In genomic region chr3:52211303-52211695, GRCm38 (mm10) we compare ENCODE assay signal across 9 mouse cellular contexts. TPM values are rescaled to one million over a fixed set of nuclear protein-coding genes. Genes with fewer than 3 reads are reported as not detected.
A peak's percentile ranks its signal among the peaks of the same experiment; 100 is the strongest.
DNase-seq lines count a peak whose midpoint lies in the region; ATAC-seq and TF ChIP-seq lines count a peak whose summit lies in the region.
"Had no signal": no experiment of that assay in that cellular context is flagged by ENCODE, and none has a peak within 500 bp of the region (broad histone marks: within the 10 kb centered on the region; RNA-seq: fewer than 3 reads in every experiment).

No protein-coding gene starts in this region.

- DNase-seq in liver, embryonic 11.5 days (ENCODE audit: low spot score) = no peak
- DNase-seq in liver = no peak
- DNase-seq in hindbrain, postnatal 0 days (ENCODE audit: low spot score) = no peak
- no peak for DNase-seq in adrenal gland, adult (ENCODE audit: inconsistent age in 2 of 2, low spot score in 1 of 2)
- DNase-seq: gastrocnemius, adult 2 months; thymus, postnatal 4 days had no signal

- H3K27ac ChIP-seq in liver, embryonic 11.5 days (ENCODE audit: low read depth, low read length) = no peak overlapping the region
- no peak overlapping the region for H3K27ac ChIP-seq in forebrain, embryonic 12.5 days
- no peak overlapping the region for H3K27ac ChIP-seq in hindbrain, postnatal 0 days
- H3K27ac ChIP-seq in neural tube, embryonic 14.5 days (ENCODE audit: low read depth, low read length) = no peak overlapping the region
- H3K27ac ChIP-seq: gastrocnemius, adult 2 months had no signal

- H3K4me3 ChIP-seq in liver, embryonic 11.5 days (ENCODE audit: low read depth, low read length) = no peak overlapping the region
- H3K4me3 ChIP-seq in forebrain, embryonic 12.5 days (replicated peaks) = no peak overlapping the region
- H3K4me3 ChIP-seq in hindbrain, postnatal 0 days (ENCODE audit: low read length) = no peak overlapping the region
- H3K4me3 ChIP-seq in neural tube, embryonic 14.5 days (ENCODE audit: low read depth, low read length) = no peak overlapping the region

- 24% methylated on average over 6 of the region's 6 CpGs for WGBS in liver, embryonic 11.5 days
- 26% methylated on average over 4 of the region's 6 CpGs for WGBS in forebrain, embryonic 12.5 days
- 36% methylated on average over 6 of the region's 6 CpGs for WGBS in hindbrain, postnatal 0 days
- 29% methylated on average over 6 of the region's 6 CpGs for WGBS in neural tube, embryonic 14.5 days

- no peak for TF ChIP-seq CTCF in hindbrain, postnatal 0 days (IDR thresholded peaks at IDR 0.05; ENCODE audit: low read depth)

- H3K4me2 ChIP-seq in liver, embryonic 11.5 days = peak overlapping the region; percentile 38
- peak overlapping the region; percentile 47 for H3K4me2 ChIP-seq in forebrain, embryonic 12.5 days
- peak overlapping the region; percentile 38 for H3K4me2 ChIP-seq in hindbrain, postnatal 0 days (ENCODE audit: low read depth, low read length)
- H3K4me2 ChIP-seq in neural tube, embryonic 14.5 days (ENCODE audit: low read depth, low read length) = peak overlapping the region; percentile 33; the same call in 1 of the 2 replicates

- no peaks in the 10 kb centered on the region for H3K27me3 ChIP-seq in liver, embryonic 11.5 days (replicated peaks; ENCODE audit: control insufficient read depth, insufficient read depth, low read length)
- peaks cover 8% of the 10 kb centered on the region; the same call in 1 of the 2 replicates for H3K27me3 ChIP-seq in forebrain, embryonic 12.5 days
- H3K27me3 ChIP-seq in hindbrain, postnatal 0 days (ENCODE audit: insufficient read depth, low read length) = no peaks in the 10 kb centered on the region
- no peaks in the 10 kb centered on the region for H3K27me3 ChIP-seq in neural tube, embryonic 14.5 days (ENCODE audit: control insufficient read depth, insufficient read depth, low read length)

- H3K9me3 ChIP-seq in liver, embryonic 11.5 days (ENCODE audit: control insufficient read depth, low read length) = no peaks in the 10 kb centered on the region
- H3K9me3 ChIP-seq in forebrain, embryonic 12.5 days = no peaks in the 10 kb centered on the region
- no peaks in the 10 kb centered on the region for H3K9me3 ChIP-seq in hindbrain, postnatal 0 days (ENCODE audit: low read length)
- no peaks in the 10 kb centered on the region for H3K9me3 ChIP-seq in neural tube, embryonic 14.5 days (ENCODE audit: control insufficient read depth, low read length)

- no peak for ATAC-seq in liver, embryonic 11.5 days (replicated peaks; ENCODE audit: low FRiP score)
- no peak for ATAC-seq in forebrain, embryonic 12.5 days (ENCODE audit: low FRiP score)
- no peak for ATAC-seq in hindbrain, postnatal 0 days
- no peak for ATAC-seq in neural tube, embryonic 14.5 days (ENCODE audit: low read depth)
- no peak for ATAC-seq in CD4-positive, CD25-positive, alpha-beta regulatory T cell, adult 4 months

- H3K9ac ChIP-seq in liver, embryonic 11.5 days (ENCODE audit: low read depth, low read length) = no peak overlapping the region
- H3K9ac ChIP-seq in forebrain, embryonic 12.5 days = no peak overlapping the region
- H3K9ac ChIP-seq in hindbrain, postnatal 0 days (replicated peaks; ENCODE audit: low read length) = no peak overlapping the region
- H3K9ac ChIP-seq in neural tube, embryonic 14.5 days (replicated peaks; ENCODE audit: low read depth, low read length) = no peak overlapping the region

- H3K4me1 ChIP-seq in liver, embryonic 11.5 days (replicated peaks; ENCODE audit: control insufficient read depth, insufficient read depth, low read length) = no peaks in the 10 kb centered on the region
- H3K4me1 ChIP-seq in forebrain, embryonic 12.5 days = peaks cover 12% of the 10 kb centered on the region
- H3K4me1 ChIP-seq in hindbrain, postnatal 0 days (ENCODE audit: insufficient read depth, low read length) = no peaks in the 10 kb centered on the region
- 0 out of 2 replicates have a peak, but pooled peaks cover 3% of the 10 kb centered on the region for H3K4me1 ChIP-seq in neural tube, embryonic 14.5 days (ENCODE audit: control insufficient read depth, insufficient read depth, low read length)

- H3K36me3 ChIP-seq in liver, embryonic 11.5 days (ENCODE audit: control insufficient read depth, insufficient read depth, low read length) = no peaks in the 10 kb centered on the region
- H3K36me3 ChIP-seq in forebrain, embryonic 12.5 days (replicated peaks) = no peaks in the 10 kb centered on the region
- no peaks in the 10 kb centered on the region for H3K36me3 ChIP-seq in hindbrain, postnatal 0 days (ENCODE audit: insufficient read depth, low read length)
- H3K36me3 ChIP-seq in neural tube, embryonic 14.5 days (ENCODE audit: control insufficient read depth, insufficient read depth, low read length) = no peaks in the 10 kb centered on the region

RNA-seq across cellular contexts. Expression of gene Foxo1, which starts 56.8 kb away (rescaled TPM):
- polyA plus RNA-seq in liver, embryonic 11.5 days (2014; fragmentation: Nextera tagmentation; extraction: Ambion mirVana) = 3.6 TPM in 2 replicates
- polyA plus RNA-seq in forebrain, embryonic 12.5 days (2016; fragmentation: Nextera tagmentation; extraction: Ambion mirVana) = 2.9 and 3.4 TPM in 2 replicates
- 4.8 and 5.2 TPM in 2 replicates for total RNA-seq in hindbrain, postnatal 0 days (2014; rRNA removed)
- polyA plus RNA-seq in hindbrain, postnatal 0 days (2015; fragmentation: Nextera tagmentation; extraction: Ambion mirVana) = 3.1 and 3.2 TPM in 2 replicates
- 2.1 and 3.6 TPM in 2 replicates for polyA plus RNA-seq in neural tube, embryonic 14.5 days (2014; fragmentation: Nextera tagmentation; extraction: Ambion mirVana)
- 10 to 100 TPM; 37.1 to 38.9 TPM for polyA plus RNA-seq in CD4-positive, CD25-positive, alpha-beta regulatory T cell, adult 4 months (2017; shearing (Covaris generic))
